Mouse (Mus musculus) adrenal gland, postnatal 10 days (tissue): ENCODE data around the gene Ap1s1. TPM values are rescaled to one million over a fixed set of nuclear protein-coding genes. Genes with fewer than 3 reads are reported as not detected.

Experiments used
- DNase-seq: peaks from one replicate; pipeline ENCODE4 v3.0.0; 2021; ENCODE audit warnings: mixed read lengths
- total RNA-seq, 2 experiments: library from RNA; stranded (reverse); gene quantifications; 2 replicates each; pipeline ENCODE4 v1.2.3; 2021

Ap1s1 gene
- total RNA-seq, 2 experiments from 2014 or later: 105 to 106 TPM

- DNase-seq: no peak
Observed at GRCm38 (mm10) chr5:137065454-137065853, 19.5 kb upstream of the Ap1s1 start.

- DNase-seq: no peak
Observed at GRCm38 (mm10) chr5:137062601-137063000, 16.7 kb upstream of the Ap1s1 start.

- DNase-seq: peak; percentile 69
Observed at GRCm38 (mm10) chr5:137061809-137062481, 16.0 kb upstream of the Ap1s1 start.

GRCm38 (mm10) chr5:137054873-137055272 lies 8.9 kb upstream of the Ap1s1 start:
- no peak for DNase-seq

- no peak for DNase-seq
Observed at GRCm38 (mm10) chr5:137054299-137054698, 8.4 kb upstream of the Ap1s1 start.

- no peak for DNase-seq
Observed at GRCm38 (mm10) chr5:137051914-137052505, 6.1 kb upstream of the Ap1s1 start.

- DNase-seq: no peak
Observed at GRCm38 (mm10) chr5:137051125-137051524, 5.2 kb upstream of the Ap1s1 start.

GRCm38 (mm10) chr5:137046991-137047390 lies 1.1 kb upstream of the Ap1s1 start:
- no peak for DNase-seq

GRCm38 (mm10) chr5:137046324-137046718 lies 386 bp upstream of the Ap1s1 start:
- no peak for DNase-seq

- DNase-seq: no peak
Observed at GRCm38 (mm10) chr5:137043997-137044396, 1.9 kb downstream of the Ap1s1 start.

GRCm38 (mm10) chr5:137041442-137041841 lies 4.5 kb downstream of the Ap1s1 start:
- no peak for DNase-seq

GRCm38 (mm10) chr5:137039453-137039852 lies 6.5 kb downstream of the Ap1s1 start:
- no peak for DNase-seq

- DNase-seq: no peak
Observed at GRCm38 (mm10) chr5:137036211-137036610, 9.7 kb downstream of the Ap1s1 start.

GRCm38 (mm10) chr5:137032641-137033074 lies 13.3 kb downstream of the Ap1s1 start:
- peak; percentile 97 for DNase-seq

- no peak for DNase-seq
Observed at GRCm38 (mm10) chr5:137032033-137032421, 13.9 kb downstream of the Ap1s1 start.

- peak; percentile 76 for DNase-seq
Observed at GRCm38 (mm10) chr5:137031076-137032032, 14.6 kb downstream of the Ap1s1 start.

- no peak for DNase-seq
Observed at GRCm38 (mm10) chr5:137030416-137030810, 15.5 kb downstream of the Ap1s1 start.

GRCm38 (mm10) chr5:137029643-137030415 lies 16.1 kb downstream of the Ap1s1 start:
- peak; percentile 99 for DNase-seq

- DNase-seq: no peak
Observed at GRCm38 (mm10) chr5:137029273-137029585, 16.7 kb downstream of the Ap1s1 start.

GRCm38 (mm10) chr5:137028561-137029272 lies 17.2 kb downstream of the Ap1s1 start:
- no peak for DNase-seq

- no peak for DNase-seq
Observed at GRCm38 (mm10) chr5:137026092-137026491, 19.8 kb downstream of the Ap1s1 start, which contains the start of gene Vgf. Gene Vgf (plus strand): TSS chr5:137026392.
